ENCODE assay signal across 19 mouse cellular contexts in genomic region chr6:17491502-17491901, GRCm38 (mm10).
"Had no signal": no experiment of that assay in that cellular context is flagged by ENCODE, and none has a peak within 500 bp of the region (broad histone marks: within the 10 kb centered on the region; RNA-seq: fewer than 3 reads in every experiment).

No protein-coding gene starts in this region.

- H3K9me3 ChIP-seq: midbrain, embryonic 10.5 days; midbrain, embryonic 12.5 days; neural tube, embryonic 13.5 days; neural tube, embryonic 15.5 days had no signal

- ATAC-seq: midbrain, embryonic 16.5 days had no signal

- H3K4me3 ChIP-seq: midbrain, embryonic 10.5 days; midbrain, embryonic 12.5 days; myocyte; neural tube, embryonic 13.5 days; neural tube, embryonic 15.5 days had no signal

- H3K36me3 ChIP-seq: midbrain, embryonic 10.5 days; midbrain, embryonic 12.5 days; neural tube, embryonic 13.5 days; neural tube, embryonic 15.5 days had no signal

- H3K4me2 ChIP-seq: lung, embryonic 14.5 days; midbrain, embryonic 12.5 days; neural tube, embryonic 13.5 days; neural tube, embryonic 15.5 days had no signal

- H3K27me3 ChIP-seq: midbrain, embryonic 12.5 days; neural tube, embryonic 13.5 days; neural tube, embryonic 15.5 days had no signal

- H3K4me1 ChIP-seq: midbrain, embryonic 10.5 days; midbrain, embryonic 12.5 days; neural tube, embryonic 15.5 days had no signal

- H3K27ac ChIP-seq: midbrain, embryonic 10.5 days; midbrain, embryonic 12.5 days; neural tube, embryonic 13.5 days; neural tube, embryonic 15.5 days had no signal

- DNase-seq: lung, adult 18-20 months; lung, embryonic 14.5 days; lung, postnatal 10 days; lung, postnatal 4 days; midbrain, embryonic 14.5 days; retina, postnatal 1 day; right cerebral cortex, adult 18-20 months; right cerebral cortex, postnatal 25 days; right cerebral cortex, postnatal 4 days; spleen, adult 18-20 months; thymus, adult 18-20 months; thymus, postnatal 14 days; thymus, postnatal 36 days had no signal

- H3K9ac ChIP-seq: lung, embryonic 14.5 days; midbrain, embryonic 12.5 days; neural tube, embryonic 13.5 days; neural tube, embryonic 15.5 days had no signal
